Mouse (Mus musculus): ENCODE data around the gene Crip2. TPM values are rescaled to one million over a fixed set of nuclear protein-coding genes. Genes with fewer than 3 reads are reported as not detected.

Crip2 gene
- polyA plus RNA-seq, 1 experiment from 2014 or later = 101 TPM

DNA sequence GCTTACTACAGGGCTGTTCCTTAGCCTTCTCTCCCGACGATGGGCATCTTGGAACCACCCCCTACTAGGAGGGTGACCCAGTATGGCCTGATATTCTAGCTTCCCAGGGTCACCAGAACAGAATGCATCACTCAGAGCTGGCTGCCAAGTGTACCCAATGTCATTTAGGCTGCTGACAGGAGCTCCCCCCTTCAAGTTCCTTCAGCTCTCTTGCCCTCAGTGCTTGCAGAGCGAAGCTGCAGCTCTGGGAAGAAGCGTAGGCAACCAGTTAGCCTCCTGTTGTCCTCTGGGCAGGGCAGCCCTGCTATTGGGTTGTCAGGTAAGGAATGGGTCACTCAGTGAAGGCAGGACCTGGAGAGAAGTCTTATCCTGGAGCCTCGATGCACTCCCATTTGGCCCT, 44.9 kb downstream of the Crip2 start:
- ATAC-seq (no peak), DNase-seq (ENCODE audit: low read depth, low spot score) (no peak)
- H3K27me3 ChIP-seq = no peaks in the 10 kb centered on the region
- ChIA-PET CTCF (interaction anchor here (1.3 kb wide), 1 partner anchor 24 kb away, joined by 4 read pairs; no protein-coding TSS in a partner anchor), POLR2A (no interaction called here)
- TF ChIP-seq CTCF (IDR thresholded peaks at IDR 0.05) = no peak
- in situ Hi-C loops (cut with MboI; ENCODE audit: low pct_unique_long_range_greater_than_20kb) = no loop called here

DNA sequence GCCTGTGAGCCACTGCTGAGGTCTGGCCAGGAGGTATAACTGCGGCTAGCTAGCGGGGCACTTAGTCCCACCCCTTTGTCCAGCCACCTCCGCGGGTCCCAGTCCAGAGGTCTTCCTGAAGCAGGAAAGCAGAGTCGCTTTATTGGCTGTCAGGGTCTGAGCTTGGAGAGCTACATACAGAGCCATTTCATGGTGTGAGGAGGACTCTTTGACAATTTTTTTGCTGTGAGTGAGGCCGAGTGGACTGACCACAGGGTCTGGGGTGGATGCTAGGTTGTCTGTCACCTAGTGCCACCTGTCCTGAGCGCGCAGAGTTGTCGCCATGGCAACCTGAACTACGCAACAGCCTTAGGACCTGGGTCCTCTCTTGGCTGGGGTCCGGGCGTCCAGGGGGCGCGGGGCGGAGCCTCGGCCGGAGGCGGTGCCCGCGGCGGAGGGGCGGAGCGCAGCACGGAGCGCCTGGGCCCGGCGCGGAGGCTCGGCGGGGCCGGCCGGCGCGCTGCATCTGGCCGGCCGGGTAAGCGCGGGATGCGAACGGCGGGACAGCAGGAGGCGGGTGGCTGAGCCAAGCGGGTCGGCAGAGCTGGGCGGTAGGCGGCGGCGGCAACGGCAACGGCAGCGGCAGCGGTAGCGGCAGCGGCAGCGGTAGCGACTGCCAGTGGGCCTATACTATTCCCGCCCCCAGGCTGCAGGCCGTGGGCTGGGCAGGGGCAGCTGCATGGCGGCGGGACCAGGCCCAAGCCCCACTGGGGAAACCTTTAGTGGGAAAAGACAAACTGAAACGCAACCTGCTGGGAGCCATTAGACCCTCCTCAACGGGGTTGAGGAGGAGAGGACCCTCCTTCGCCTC, 45.6 kb downstream of the Crip2 start, which contains the start of gene Tmem121:
Gene Tmem121, plus strand, starts transcription at position 489 of the 850 bp plus-strand sequence.
- TF ChIP-seq CTCF (IDR thresholded peaks at IDR 0.05) = no peak
- H3K27me3 ChIP-seq = no peaks in the 10 kb centered on the region
- DNase-seq (ENCODE audit: low read depth, low spot score) (no peak), ATAC-seq (peak; percentile 48)
- CTCF ChIA-PET = interaction anchor here (1.3 kb wide), 1 partner anchor 24 kb away, joined by 4 read pairs; no protein-coding TSS in a partner anchor
- in situ Hi-C loops (cut with MboI; ENCODE audit: low pct_unique_long_range_greater_than_20kb) = no loop called here
- POLR2A ChIA-PET = no interaction called here

DNA sequence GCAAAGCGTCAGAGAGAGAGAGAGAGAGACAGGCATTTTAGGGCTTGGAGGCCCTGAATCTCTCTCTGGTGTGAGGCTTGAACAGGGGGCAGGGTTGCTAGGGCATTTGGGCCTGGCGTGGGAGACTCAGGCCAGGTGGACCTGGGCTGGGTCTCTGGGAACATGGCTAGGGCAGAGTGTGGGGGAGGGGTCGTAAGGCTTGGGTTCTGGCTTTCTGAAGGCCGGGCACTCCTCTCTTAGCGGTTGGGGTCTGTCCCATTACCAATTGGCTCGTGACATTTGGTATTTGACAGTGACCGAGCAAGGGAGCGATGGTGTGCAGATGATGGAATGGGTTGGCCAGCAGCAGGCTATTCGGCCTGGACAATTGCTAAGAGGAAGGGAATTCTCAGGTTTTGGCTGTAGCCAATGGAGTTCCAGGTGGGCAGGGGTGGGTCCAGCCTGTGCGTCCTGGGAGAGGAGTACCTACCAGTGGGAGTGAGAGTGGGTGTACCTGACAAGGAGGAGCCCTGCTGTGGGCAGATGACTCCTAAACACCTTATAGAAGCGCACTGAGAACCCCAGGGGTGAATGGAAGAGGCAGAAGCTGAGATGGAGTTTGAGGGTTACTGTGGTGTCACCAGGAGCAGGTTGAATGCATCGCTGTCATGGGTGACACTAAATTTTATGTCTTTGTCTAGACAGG, 46.4 kb downstream of the Crip2 start:
- no peaks in the 10 kb centered on the region for H3K27me3 ChIP-seq
- ChIA-PET CTCF (no interaction called here), POLR2A (no interaction called here)
- ATAC-seq = no peak
- no peak for DNase-seq (ENCODE audit: low read depth, low spot score)
- TF ChIP-seq CTCF (IDR thresholded peaks at IDR 0.05) = no peak
- in situ Hi-C loops (cut with MboI; ENCODE audit: low pct_unique_long_range_greater_than_20kb) = no loop called here

DNA sequence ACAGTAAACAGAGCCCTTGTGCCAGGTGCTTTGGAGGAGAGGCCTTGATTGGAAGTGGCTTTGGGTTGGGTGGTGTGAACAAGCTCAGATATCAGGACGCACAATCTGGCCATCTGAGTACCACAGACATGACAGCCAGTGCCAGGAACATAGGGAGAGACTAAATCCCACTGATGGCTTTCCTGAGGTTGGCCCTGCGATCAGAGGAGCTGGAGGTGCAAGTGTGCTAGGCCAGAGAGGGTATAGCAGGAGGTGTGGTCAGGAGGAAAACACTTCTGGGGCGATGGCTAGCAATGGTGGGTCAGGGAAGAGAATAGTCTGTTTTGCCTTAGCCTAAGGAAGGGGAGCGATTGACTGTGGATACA, 47.0 kb downstream of the Crip2 start:
- no peak for DNase-seq (ENCODE audit: low read depth, low spot score)
- no peak for TF ChIP-seq CTCF (IDR thresholded peaks at IDR 0.05)
- no peak for ATAC-seq
- H3K27me3 ChIP-seq = no peaks in the 10 kb centered on the region
- ChIA-PET POLR2A (no interaction called here), CTCF (interaction anchor here (1.2 to 1.3 kb wide), 2 partner anchors 19 to 36 kb away, joined by 3 read pairs; no protein-coding TSS in a partner anchor)
- in situ Hi-C loops (cut with MboI; ENCODE audit: low pct_unique_long_range_greater_than_20kb) = no loop called here

DNA sequence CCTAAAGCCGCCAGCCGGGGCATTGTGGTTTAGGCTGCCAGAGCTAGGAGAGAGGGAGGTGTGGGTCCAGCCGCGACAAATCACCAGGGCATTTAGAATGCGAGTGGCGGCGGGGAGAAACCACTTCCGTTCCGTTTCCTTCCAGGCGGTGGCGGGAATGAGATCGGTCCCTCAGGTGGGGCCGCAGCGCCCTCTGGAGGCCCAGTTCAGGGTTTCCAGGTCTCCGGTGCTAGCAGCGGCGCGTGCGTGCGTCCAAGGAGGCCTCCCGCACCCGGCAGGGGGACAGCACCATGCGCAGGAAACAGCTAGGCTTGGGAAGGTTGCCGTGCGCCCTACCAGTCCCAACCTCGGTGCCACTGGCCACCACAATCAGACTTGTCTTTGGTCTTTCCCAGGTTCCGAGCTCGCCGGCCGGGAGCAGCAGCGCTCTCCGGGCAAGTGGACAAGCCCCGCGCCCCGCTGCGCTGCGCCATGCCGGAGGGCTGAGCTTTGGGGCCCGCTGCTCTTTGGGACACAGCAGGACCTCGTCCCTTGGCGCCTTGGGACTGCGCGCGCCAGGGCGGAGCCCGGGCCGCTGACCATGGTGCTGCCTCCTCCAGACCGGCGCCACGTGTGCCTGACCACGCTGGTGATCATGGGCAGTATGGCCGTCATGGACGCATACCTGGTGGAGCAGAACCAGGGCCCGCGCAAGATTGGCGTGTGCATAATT, 47.7 kb downstream of the Crip2 start:
- ATAC-seq (peak; percentile 48), DNase-seq (ENCODE audit: low read depth, low spot score) (no peak)
- no peaks in the 10 kb centered on the region for H3K27me3 ChIP-seq
- in situ Hi-C loops (cut with MboI; ENCODE audit: low pct_unique_long_range_greater_than_20kb) = no loop called here
- ChIA-PET POLR2A (no interaction called here), CTCF (interaction anchor here (1.2 to 1.3 kb wide), 2 partner anchors 20 to 37 kb away, joined by 3 read pairs; no protein-coding TSS in a partner anchor)
- no peak for TF ChIP-seq CTCF (IDR thresholded peaks at IDR 0.05)

DNA sequence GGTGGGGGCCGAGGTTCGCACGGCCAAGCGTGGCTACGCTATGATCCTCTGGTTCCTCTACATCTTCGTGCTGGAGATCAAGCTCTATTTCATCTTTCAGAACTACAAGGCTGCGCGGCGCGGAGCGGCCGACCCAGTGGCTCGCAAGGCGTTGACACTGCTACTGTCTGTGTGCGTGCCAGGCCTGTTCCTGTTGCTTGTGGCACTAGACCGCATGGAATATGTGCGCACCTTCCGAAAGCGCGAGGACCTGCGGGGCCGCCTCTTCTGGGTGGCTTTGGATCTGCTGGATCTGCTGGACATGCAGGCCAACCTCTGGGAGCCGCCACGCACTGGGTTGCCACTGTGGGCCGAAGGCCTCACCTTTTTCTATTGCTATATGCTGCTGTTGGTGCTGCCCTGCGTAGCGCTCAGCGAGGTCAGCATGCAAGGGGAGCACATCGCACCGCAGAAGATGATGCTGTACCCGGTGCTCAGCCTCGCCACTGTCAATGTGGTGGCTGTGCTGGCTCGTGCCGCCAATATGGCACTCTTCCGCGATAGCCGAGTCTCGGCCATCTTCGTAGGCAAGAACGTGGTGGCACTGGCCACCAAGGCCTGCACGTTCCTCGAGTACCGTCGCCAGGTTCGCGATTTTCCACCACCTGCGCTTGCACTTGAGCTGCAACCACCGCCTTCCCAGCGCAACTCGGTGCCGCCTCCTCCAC, 48.5 kb downstream of the Crip2 start:
- CTCF ChIA-PET = interaction anchor here (1.2 to 1.3 kb wide), 2 partner anchors 20 to 38 kb away, joined by 3 read pairs; no protein-coding TSS in a partner anchor
- POLR2A ChIA-PET = no interaction called here
- in situ Hi-C loops (cut with MboI; ENCODE audit: low pct_unique_long_range_greater_than_20kb) = no loop called here
- H3K27me3 ChIP-seq = no peaks in the 10 kb centered on the region
- no peak for DNase-seq (ENCODE audit: low read depth, low spot score)
- ATAC-seq = no peak
- no peak for TF ChIP-seq CTCF (IDR thresholded peaks at IDR 0.05)

DNA sequence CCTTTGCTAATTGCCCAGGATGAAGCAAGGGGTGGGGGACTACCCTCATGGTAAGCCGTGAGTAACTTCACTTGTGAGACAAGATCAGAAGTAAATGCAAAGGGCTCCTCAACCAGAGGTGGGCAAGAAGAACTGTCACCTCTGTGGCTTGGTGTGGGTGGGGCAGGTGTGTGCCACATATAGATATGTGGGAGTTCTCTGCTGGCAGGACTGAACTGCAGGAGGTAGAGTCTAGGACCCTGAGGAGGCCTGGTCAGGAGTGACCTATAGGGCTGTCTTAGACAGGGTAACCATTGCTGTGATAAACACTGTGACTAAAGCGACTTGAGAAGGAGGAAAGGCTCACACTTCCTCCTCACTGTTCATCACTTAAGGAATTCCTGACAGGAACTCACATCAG, 53.4 kb downstream of the Crip2 start:
- DNase-seq (ENCODE audit: low read depth, low spot score) (no peak), ATAC-seq (peak; percentile 40)
- in situ Hi-C loops (cut with MboI; ENCODE audit: low pct_unique_long_range_greater_than_20kb) = no loop called here
- no peaks in the 10 kb centered on the region for H3K27me3 ChIP-seq
- POLR2A ChIA-PET = no interaction called here
- TF ChIP-seq CTCF (IDR thresholded peaks at IDR 0.05) = no peak
- CTCF ChIA-PET = interaction anchor here (1.8 kb wide), 1 partner anchor 12 kb away, joined by 4 read pairs; no protein-coding TSS in a partner anchor

Other genes starting within 250 kb of the Crip2 start
- 8.0 TPM for gene Jag2, start 210.5 kb upstream of the Crip2 start, polyA plus RNA-seq (2021)
- gene Nudt14, start 198.1 kb upstream of the Crip2 start, polyA plus RNA-seq (2021) = 55.9 TPM
- gene Btbd6, start 163.8 kb upstream of the Crip2 start, polyA plus RNA-seq (2021) = 13.5 TPM
- 38.9 TPM for gene Brf1, start 139.5 kb upstream of the Crip2 start, polyA plus RNA-seq (2021)
- 70.8 TPM for gene Pacs2, start 125.7 kb upstream of the Crip2 start, polyA plus RNA-seq (2021)
- not detected for gene Tex22, start 65.7 kb upstream of the Crip2 start, polyA plus RNA-seq (2021)
- 95.8 TPM for gene Mta1, start 42.0 kb upstream of the Crip2 start, polyA plus RNA-seq (2021)
- 0.17 TPM for gene Crip1, start 6.1 kb downstream of the Crip2 start, polyA plus RNA-seq (2021)
- 9.7 TPM for gene Tedc1, start 16.2 kb downstream of the Crip2 start, polyA plus RNA-seq (2021)
- gene Tmem121, start 45.7 kb downstream of the Crip2 start, polyA plus RNA-seq (2021) = 12.3 TPM